Mouse (Mus musculus): ENCODE measurements at regions not wholly inside any gene's neighbourhood (a gene's known extent, or its start where the extent isn't known, plus 50 kb on each side); places are given as distances from the start of the nearest gene placed in this dataset.

DNA sequence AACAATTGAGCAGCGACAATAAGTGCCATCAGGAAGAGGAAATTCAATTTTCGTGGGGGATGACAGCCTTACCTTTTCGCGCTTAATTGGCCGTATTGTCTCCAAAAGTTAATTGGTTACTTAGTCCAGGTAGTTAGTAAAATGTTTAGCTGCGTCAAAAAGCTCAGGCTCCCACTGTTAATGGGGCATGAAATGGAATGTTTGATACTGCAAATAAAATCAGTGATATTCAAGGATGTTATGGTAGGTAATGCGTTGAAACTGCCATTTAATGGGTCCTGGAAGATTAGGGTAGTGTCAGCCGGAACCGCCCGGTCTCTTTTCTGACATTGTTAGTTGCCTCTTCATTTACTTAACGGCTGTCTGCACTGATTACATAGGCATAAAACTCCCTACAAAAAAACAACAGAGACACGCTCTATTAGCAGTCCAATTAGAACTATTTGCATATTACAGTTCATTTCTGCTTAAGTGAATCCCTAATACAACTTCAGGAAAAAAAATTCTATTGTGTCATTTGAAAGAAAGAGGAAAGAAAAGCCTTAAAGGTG is 161.0 kb downstream of the Gm10295 start:
- no peak overlapping the region for H3K4me3 ChIP-seq (replicated peaks in 1 of 3; ENCODE audit: low read depth in 2 of 3, low read length in 2 of 3, poor library complexity in 1 of 3)
- H3K36me3 ChIP-seq (replicated peaks in 1 of 2; ENCODE audit: control insufficient read depth in 1 of 2, insufficient read depth in 1 of 2, low read length in 1 of 2) = no peaks in the 10 kb centered on the region
- no peak overlapping the region for H3K27ac ChIP-seq (ENCODE audit: insufficient read depth, low read depth)
- H3K27me3 ChIP-seq (replicated peaks) = no peaks in the 10 kb centered on the region
- no peaks in the 10 kb centered on the region for H3K4me1 ChIP-seq (ENCODE audit: control insufficient read depth in 1 of 2, insufficient read depth in 2 of 2)
- in situ Hi-C loops (cut with MboI; ENCODE audit: low pct_ligation_motif_present, low pct_unique_long_range_greater_than_20kb, low sequenced_read_pairs) = no loop called here
- TF ChIP-seq EP300 (IDR thresholded peaks at IDR 0.05; ENCODE audit: low read length) (no peak), MAZ (IDR thresholded peaks at IDR 0.05; ENCODE audit: low read depth, low read length) (no peak), ZC3H11A (IDR thresholded peaks at IDR 0.05; ENCODE audit: low read depth, low read length) (no peak), ETS1 (conservative IDR thresholded peaks at IDR 0.05; ENCODE audit: low read depth, low read length) (no peak), POLR2A (IDR thresholded peaks at IDR 0.05; ENCODE audit: low read depth, low read length) (no peak), ELF1 (IDR thresholded peaks at IDR 0.05; ENCODE audit: low read depth, low read length) (no peak)
- DNase-seq (ENCODE audit: extremely low read depth) = no peak
- H3K9ac ChIP-seq (ENCODE audit: insufficient read depth, low read depth) = no peak overlapping the region
- dilution Hi-C loops (cut with MboI; ENCODE audit: extremely low pct_ligation_motif_present, extremely low pct_unique_long_range_greater_than_20kb, low sequenced_read_pairs) = no loop called here
- H3K4me2 ChIP-seq (ENCODE audit: insufficient read depth, low read depth, poor library complexity, severe bottlenecking) = no peak overlapping the region
- H3K9me3 ChIP-seq (replicated peaks; ENCODE audit: low read length) = peaks cover 61% of the 10 kb centered on the region
- no peaks in the 10 kb centered on the region for H3K79me2 ChIP-seq (replicated peaks; ENCODE audit: control insufficient read depth, extremely low read depth, insufficient read depth, poor library complexity, severe bottlenecking)

DNA sequence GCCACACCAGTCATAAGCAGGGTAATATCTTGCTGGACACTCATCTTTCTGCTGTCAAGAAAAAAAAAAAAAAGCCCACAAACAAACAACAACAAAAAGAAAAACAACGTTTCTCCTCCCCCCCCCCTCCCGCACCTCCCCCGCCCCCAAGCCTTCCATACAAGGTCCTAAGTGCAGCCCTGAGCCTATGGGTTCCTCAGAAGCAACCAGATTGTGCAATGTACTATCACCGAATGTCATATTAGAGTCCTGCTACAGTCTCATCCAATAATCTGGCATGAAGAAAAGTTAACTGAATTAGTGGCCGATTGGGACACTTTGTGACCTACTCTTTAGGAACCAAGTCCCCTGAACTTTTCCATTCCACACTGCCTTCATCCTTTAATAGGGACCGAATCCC is 161.5 kb downstream of the Gm10295 start:
- Histone ChIP-seq H3K36me3 (replicated peaks in 1 of 2; ENCODE audit: control insufficient read depth in 1 of 2, insufficient read depth in 1 of 2, low read length in 1 of 2) (no peaks in the 10 kb centered on the region), H3K4me1 (ENCODE audit: control insufficient read depth in 1 of 2, insufficient read depth in 2 of 2) (no peaks in the 10 kb centered on the region), H3K27ac (ENCODE audit: insufficient read depth, low read depth) (no peak overlapping the region), H3K4me2 (ENCODE audit: insufficient read depth, low read depth, poor library complexity, severe bottlenecking) (no peak overlapping the region), H3K4me3 (replicated peaks in 1 of 3; ENCODE audit: low read depth in 2 of 3, low read length in 2 of 3, poor library complexity in 1 of 3) (no peak overlapping the region), H3K27me3 (replicated peaks) (no peaks in the 10 kb centered on the region), H3K9ac (ENCODE audit: insufficient read depth, low read depth) (no peak overlapping the region), H3K79me2 (replicated peaks; ENCODE audit: control insufficient read depth, extremely low read depth, insufficient read depth, poor library complexity, severe bottlenecking) (no peaks in the 10 kb centered on the region), H3K9me3 (replicated peaks; ENCODE audit: low read length) (peaks cover 60% of the 10 kb centered on the region)
- dilution Hi-C loops (cut with MboI; ENCODE audit: extremely low pct_ligation_motif_present, extremely low pct_unique_long_range_greater_than_20kb, low sequenced_read_pairs) = no loop called here
- DNase-seq (ENCODE audit: extremely low read depth) = no peak
- TF ChIP-seq MAFK (IDR thresholded peaks at IDR 0.05; ENCODE audit: insufficient replicate concordance, low read length) (no peak), TBP (conservative IDR thresholded peaks at IDR 0.05; ENCODE audit: low read depth, low read length) (no peak), JUN (IDR thresholded peaks at IDR 0.05; ENCODE audit: insufficient read depth, low read depth, low read length) (no peak), NELFE (IDR thresholded peaks at IDR 0.05; ENCODE audit: low read depth, low read length) (no peak), POLR2A (IDR thresholded peaks at IDR 0.05; ENCODE audit: low read depth, low read length) (no peak), GABPA (IDR thresholded peaks at IDR 0.05; ENCODE audit: insufficient replicate concordance, low read depth, low read length) (no peak), CHD1 (IDR thresholded peaks at IDR 0.05; ENCODE audit: low read depth, low read length) (no peak), POLR2AphosphoS2 (IDR thresholded peaks at IDR 0.05; ENCODE audit: low read depth, low read length) (no peak), E2F4 (IDR thresholded peaks at IDR 0.05; ENCODE audit: insufficient replicate concordance, low read depth, low read length) (no peak)
- in situ Hi-C loops (cut with MboI; ENCODE audit: low pct_ligation_motif_present, low pct_unique_long_range_greater_than_20kb, low sequenced_read_pairs) = no loop called here

DNA sequence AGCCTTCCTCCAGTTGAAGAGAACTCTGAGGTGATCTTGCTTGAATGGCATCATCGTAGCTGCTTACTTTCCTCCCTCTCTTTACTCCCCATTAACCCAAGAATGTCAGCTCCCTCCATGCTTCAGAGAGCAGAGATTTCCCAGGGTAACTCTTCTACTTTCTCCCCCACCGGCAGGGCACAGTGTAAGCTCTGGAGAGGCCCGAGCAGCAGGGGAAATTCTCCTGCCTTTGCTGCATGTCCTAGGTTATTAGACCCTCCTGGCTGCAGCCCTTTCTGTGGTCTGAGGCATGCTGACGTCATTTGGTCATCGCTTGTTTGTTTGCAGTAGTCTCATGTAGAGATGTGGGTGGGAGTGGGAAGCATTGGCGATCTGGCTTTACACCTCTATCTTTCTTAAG is 163.2 kb downstream of the Gm10295 start:
- Histone ChIP-seq H3K27me3 (replicated peaks) (no peaks in the 10 kb centered on the region), H3K4me1 (ENCODE audit: control insufficient read depth in 1 of 2, insufficient read depth in 2 of 2) (no peaks in the 10 kb centered on the region), H3K27ac (ENCODE audit: insufficient read depth, low read depth) (no peak overlapping the region), H3K9ac (ENCODE audit: insufficient read depth, low read depth) (no peak overlapping the region), H3K9me3 (replicated peaks; ENCODE audit: low read length) (peaks cover 55% of the 10 kb centered on the region), H3K4me3 (replicated peaks in 1 of 3; ENCODE audit: low read depth in 2 of 3, low read length in 2 of 3, poor library complexity in 1 of 3) (no peak overlapping the region), H3K79me2 (replicated peaks; ENCODE audit: control insufficient read depth, extremely low read depth, insufficient read depth, poor library complexity, severe bottlenecking) (no peaks in the 10 kb centered on the region), H3K36me3 (replicated peaks in 1 of 2; ENCODE audit: control insufficient read depth in 1 of 2, insufficient read depth in 1 of 2, low read length in 1 of 2) (no peaks in the 10 kb centered on the region), H3K4me2 (ENCODE audit: insufficient read depth, low read depth, poor library complexity, severe bottlenecking) (no peak overlapping the region)
- dilution Hi-C loops (cut with MboI; ENCODE audit: extremely low pct_ligation_motif_present, extremely low pct_unique_long_range_greater_than_20kb, low sequenced_read_pairs) (no loop called here), in situ Hi-C loops (cut with MboI; ENCODE audit: low pct_ligation_motif_present, low pct_unique_long_range_greater_than_20kb, low sequenced_read_pairs) (no loop called here)
- DNase-seq (ENCODE audit: extremely low read depth) = no peak
- TF ChIP-seq SIN3A (IDR thresholded peaks at IDR 0.05; ENCODE audit: low read length) (no peak), E2F4 (IDR thresholded peaks at IDR 0.05; ENCODE audit: insufficient replicate concordance, low read depth, low read length) (no peak), CHD2 (IDR thresholded peaks at IDR 0.05; ENCODE audit: low read length) (no peak)

All from CH12.LX (cell line).